Mouse (Mus musculus): ENCODE results near the gene Unc13d. TPM values are rescaled to one million over a fixed set of nuclear protein-coding genes. Genes with fewer than 3 reads are reported as not detected.
A peak's percentile ranks its signal among the peaks of the same experiment; 100 is the strongest.
"Not testable (repeated sequence)": the region's sequence is repeated elsewhere in the genome, so short reads cannot be mapped to it uniquely, and the experiment has no call there.

Gene Unc13d
- polyA plus RNA-seq, 1 experiment = 1.3 TPM

GRCm38 (mm10) chr11:116102472-116102871 lies 24.7 kb upstream of the Unc13d start:
- TF ChIP-seq POLR2A (IDR thresholded peaks at IDR 0.05; ENCODE audit: extremely low read depth, insufficient read depth, low read length) (no peak), CTCF (IDR thresholded peaks at IDR 0.05; ENCODE audit: extremely low read depth, insufficient read depth, low read length) (no peak)
- Histone ChIP-seq H3K4me1 (ENCODE audit: control insufficient read depth, insufficient read depth, low read length) (no peaks in the 10 kb centered on the region; the same call in 1 of the 2 replicates), H3K27ac (ENCODE audit: insufficient read depth, low read length) (peak overlapping the region; percentile 84), H3K4me3 (ENCODE audit: insufficient read depth, low read length) (no peak overlapping the region)

- no peaks in the 10 kb centered on the region; the same call in 1 of the 2 replicates for H3K4me1 ChIP-seq (ENCODE audit: control insufficient read depth, insufficient read depth, low read length)
- no peak for TF ChIP-seq POLR2A (IDR thresholded peaks at IDR 0.05; ENCODE audit: extremely low read depth, insufficient read depth, low read length)
- TF ChIP-seq CTCF (IDR thresholded peaks at IDR 0.05; ENCODE audit: extremely low read depth, insufficient read depth, low read length) = no peak
- H3K27ac ChIP-seq (ENCODE audit: insufficient read depth, low read length) = peak overlapping the region; percentile 84
- H3K4me3 ChIP-seq (ENCODE audit: insufficient read depth, low read length) = no peak overlapping the region
Measured at GRCm38 (mm10) chr11:116101931-116102381, 24.2 kb upstream of the Unc13d start.

- no peaks in the 10 kb centered on the region; the same call in 1 of the 2 replicates for H3K4me1 ChIP-seq (ENCODE audit: control insufficient read depth, insufficient read depth, low read length)
- H3K27ac ChIP-seq (ENCODE audit: insufficient read depth, low read length) = peak overlapping the region; percentile 21; the same call in 1 of the 2 replicates
- H3K4me3 ChIP-seq (ENCODE audit: insufficient read depth, low read length) = no peak overlapping the region
- TF ChIP-seq CTCF (IDR thresholded peaks at IDR 0.05; ENCODE audit: extremely low read depth, insufficient read depth, low read length) (no peak), POLR2A (IDR thresholded peaks at IDR 0.05; ENCODE audit: extremely low read depth, insufficient read depth, low read length) (no peak)
Measured at GRCm38 (mm10) chr11:116100839-116101238, 23.1 kb upstream of the Unc13d start.

- Histone ChIP-seq H3K27ac (ENCODE audit: insufficient read depth, low read length) (peak overlapping the region; percentile 33; the same call in 1 of the 2 replicates), H3K4me3 (ENCODE audit: insufficient read depth, low read length) (no peak overlapping the region), H3K4me1 (ENCODE audit: control insufficient read depth, insufficient read depth, low read length) (no peaks in the 10 kb centered on the region; the same call in 1 of the 2 replicates)
- TF ChIP-seq POLR2A (IDR thresholded peaks at IDR 0.05; ENCODE audit: extremely low read depth, insufficient read depth, low read length) (no peak), CTCF (IDR thresholded peaks at IDR 0.05; ENCODE audit: extremely low read depth, insufficient read depth, low read length) (no peak)
Measured at GRCm38 (mm10) chr11:116100385-116100784, 22.6 kb upstream of the Unc13d start.

- Histone ChIP-seq H3K4me3 (ENCODE audit: insufficient read depth, low read length) (no peak overlapping the region), H3K4me1 (ENCODE audit: control insufficient read depth, insufficient read depth, low read length) (no peaks in the 10 kb centered on the region), H3K27ac (ENCODE audit: insufficient read depth, low read length) (no peak overlapping the region)
- no peak for TF ChIP-seq POLR2A (IDR thresholded peaks at IDR 0.05; ENCODE audit: extremely low read depth, insufficient read depth, low read length)
- TF ChIP-seq CTCF (IDR thresholded peaks at IDR 0.05; ENCODE audit: extremely low read depth, insufficient read depth, low read length) = no peak
Measured at GRCm38 (mm10) chr11:116099462-116099861, 21.7 kb upstream of the Unc13d start.

- H3K4me3 ChIP-seq (ENCODE audit: insufficient read depth, low read length) = no peak overlapping the region
- H3K27ac ChIP-seq (ENCODE audit: insufficient read depth, low read length) = peak overlapping the region; percentile 59; the same call in 1 of the 2 replicates
- H3K4me1 ChIP-seq (ENCODE audit: control insufficient read depth, insufficient read depth, low read length) = no peaks in the 10 kb centered on the region
- TF ChIP-seq CTCF (IDR thresholded peaks at IDR 0.05; ENCODE audit: extremely low read depth, insufficient read depth, low read length) (no peak), POLR2A (IDR thresholded peaks at IDR 0.05; ENCODE audit: extremely low read depth, insufficient read depth, low read length) (no peak)
Measured at GRCm38 (mm10) chr11:116098711-116099460, 21.1 kb upstream of the Unc13d start.

- H3K27ac ChIP-seq (ENCODE audit: insufficient read depth, low read length) = no peak overlapping the region
- H3K4me1 ChIP-seq (ENCODE audit: control insufficient read depth, insufficient read depth, low read length) = no peaks in the 10 kb centered on the region
- TF ChIP-seq CTCF (IDR thresholded peaks at IDR 0.05; ENCODE audit: extremely low read depth, insufficient read depth, low read length) (peak; percentile 30; the same call in 1 of the 2 replicates), POLR2A (IDR thresholded peaks at IDR 0.05; ENCODE audit: extremely low read depth, insufficient read depth, low read length) (no peak)
- H3K4me3 ChIP-seq (ENCODE audit: insufficient read depth, low read length) = no peak overlapping the region
Measured at GRCm38 (mm10) chr11:116096213-116097108, 18.7 kb upstream of the Unc13d start.

- Histone ChIP-seq H3K27ac (ENCODE audit: insufficient read depth, low read length) (no peak overlapping the region), H3K4me3 (ENCODE audit: insufficient read depth, low read length) (no peak overlapping the region), H3K4me1 (ENCODE audit: control insufficient read depth, insufficient read depth, low read length) (no peaks in the 10 kb centered on the region)
- TF ChIP-seq POLR2A (IDR thresholded peaks at IDR 0.05; ENCODE audit: extremely low read depth, insufficient read depth, low read length) (no peak), CTCF (IDR thresholded peaks at IDR 0.05; ENCODE audit: extremely low read depth, insufficient read depth, low read length) (no peak)
Measured at GRCm38 (mm10) chr11:116095573-116095972, 17.8 kb upstream of the Unc13d start.

GRCm38 (mm10) chr11:116093771-116094565 lies 16.2 kb upstream of the Unc13d start:
- H3K4me1 ChIP-seq (ENCODE audit: control insufficient read depth, insufficient read depth, low read length) = no peaks in the 10 kb centered on the region
- H3K4me3 ChIP-seq (ENCODE audit: insufficient read depth, low read length) = no peak overlapping the region
- peak overlapping the region; percentile 87 for H3K27ac ChIP-seq (ENCODE audit: insufficient read depth, low read length)
- TF ChIP-seq CTCF (IDR thresholded peaks at IDR 0.05; ENCODE audit: extremely low read depth, insufficient read depth, low read length) (no peak), POLR2A (IDR thresholded peaks at IDR 0.05; ENCODE audit: extremely low read depth, insufficient read depth, low read length) (no peak)

GRCm38 (mm10) chr11:116092959-116093358 lies 15.2 kb upstream of the Unc13d start:
- not testable (repeated sequence) for H3K27ac ChIP-seq (ENCODE audit: insufficient read depth, low read length); H3K4me3 ChIP-seq (ENCODE audit: insufficient read depth, low read length); H3K4me1 ChIP-seq (ENCODE audit: control insufficient read depth, insufficient read depth, low read length)

All from cortical plate, adult 2 months (tissue).